Mouse (Mus musculus) kidney, postnatal 25 days (tissue): ENCODE measurements around the gene Trmt13.
A peak's percentile ranks its signal among the peaks of the same experiment; 100 is the strongest.

Experiments
- DNase-seq, 2 experiments: peaks; one replicate each; pipeline ENCODE4 v3.0.0; 2021; ENCODE audit warnings: mixed read lengths in 2 of 2

The Trmt13 gene

DNA sequence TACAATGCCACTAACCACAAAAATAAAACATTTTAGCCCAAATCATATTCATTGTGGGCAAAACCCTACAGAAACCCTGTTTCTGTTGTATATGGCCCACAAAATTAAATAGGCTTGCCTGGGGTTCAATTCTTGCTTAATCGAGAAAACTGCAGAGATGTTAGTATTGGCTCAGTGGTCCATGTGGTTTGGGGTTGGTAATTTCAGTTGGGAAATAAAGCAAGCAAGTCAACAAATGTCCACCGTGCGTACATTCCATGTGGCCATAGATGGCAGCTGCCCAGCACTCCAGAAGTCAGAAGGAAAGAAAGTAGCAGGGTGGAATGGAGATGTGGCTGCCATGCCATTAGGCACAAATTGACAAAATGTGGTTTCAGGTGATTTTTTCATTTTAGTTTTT, 18.6 kb upstream of the Trmt13 start:
- DNase-seq, result no peak

DNA sequence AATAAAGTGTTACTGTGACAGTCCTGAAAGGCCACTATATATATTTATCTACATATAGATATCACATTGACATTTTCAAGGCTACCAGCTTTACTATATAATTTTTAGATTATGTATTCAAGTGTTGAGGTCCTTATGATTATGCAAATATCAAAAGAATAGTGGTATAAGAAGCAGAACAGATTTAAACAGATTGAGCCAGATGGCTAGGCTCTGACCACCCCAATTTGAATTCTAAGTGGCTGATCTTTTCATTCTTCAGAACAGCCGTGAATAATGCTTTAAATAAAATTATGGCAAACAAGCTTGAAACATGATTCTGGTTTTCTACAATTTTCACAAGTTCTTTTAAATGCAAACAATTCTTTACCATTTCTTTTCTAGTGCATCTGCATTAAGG, 17.1 kb upstream of the Trmt13 start:
- DNase-seq, result no peak

DNA sequence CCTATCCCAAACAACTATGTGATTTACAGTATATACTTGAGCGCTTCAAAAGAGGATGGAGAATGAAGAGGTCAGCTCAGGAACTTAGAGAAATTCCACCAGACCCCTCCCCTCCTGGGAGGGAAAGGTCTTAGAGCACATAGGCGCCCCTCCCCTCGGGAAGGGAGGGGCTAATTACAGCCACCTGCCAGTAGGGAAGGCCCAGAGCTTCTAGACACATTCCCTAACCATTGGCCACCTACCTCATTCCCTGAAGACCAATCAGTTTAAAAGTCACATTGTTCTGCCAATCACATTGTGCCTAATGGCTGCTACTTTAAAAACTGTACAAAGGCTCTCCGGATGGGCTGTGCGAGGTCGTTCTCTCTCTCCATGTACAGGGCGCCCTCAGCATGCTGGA, 8.3 kb upstream of the Trmt13 start:
- DNase-seq, result no peak

DNA sequence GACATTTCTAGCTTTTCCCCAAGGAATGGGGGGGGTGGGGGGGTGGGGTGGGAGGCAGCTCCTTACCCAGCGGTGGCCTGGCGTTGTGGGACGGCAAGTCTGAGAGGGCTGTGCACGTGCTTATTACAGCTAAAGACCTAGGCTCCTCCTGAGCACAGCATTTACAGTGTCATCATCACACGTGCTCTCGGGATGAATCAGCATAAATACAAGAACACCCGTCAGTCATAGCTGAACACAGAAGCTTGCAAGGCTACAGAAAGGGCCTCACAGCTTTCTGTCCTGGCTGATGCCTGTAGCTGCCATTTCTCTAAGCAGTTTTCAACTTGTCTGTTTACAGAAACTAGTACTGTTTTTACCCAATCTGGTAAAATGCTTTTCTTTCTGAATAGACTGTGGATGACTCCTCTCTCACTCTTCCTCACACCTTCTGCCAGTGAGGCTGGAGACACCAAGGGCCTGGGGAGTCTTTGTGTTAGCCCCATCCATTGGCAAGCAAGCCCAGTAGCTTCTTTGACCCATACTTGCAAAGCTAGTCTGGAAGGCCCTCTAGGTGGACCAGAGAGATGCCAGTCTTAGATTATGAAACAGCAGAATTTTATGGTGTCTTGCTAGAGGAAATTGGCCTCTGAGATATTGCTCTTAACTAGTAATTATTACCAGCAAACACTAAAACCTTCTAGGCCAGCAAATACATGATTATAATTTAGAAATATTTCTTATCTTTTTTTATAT, 6.4 kb upstream of the Trmt13 start:
- DNase-seq, result no peak

DNA sequence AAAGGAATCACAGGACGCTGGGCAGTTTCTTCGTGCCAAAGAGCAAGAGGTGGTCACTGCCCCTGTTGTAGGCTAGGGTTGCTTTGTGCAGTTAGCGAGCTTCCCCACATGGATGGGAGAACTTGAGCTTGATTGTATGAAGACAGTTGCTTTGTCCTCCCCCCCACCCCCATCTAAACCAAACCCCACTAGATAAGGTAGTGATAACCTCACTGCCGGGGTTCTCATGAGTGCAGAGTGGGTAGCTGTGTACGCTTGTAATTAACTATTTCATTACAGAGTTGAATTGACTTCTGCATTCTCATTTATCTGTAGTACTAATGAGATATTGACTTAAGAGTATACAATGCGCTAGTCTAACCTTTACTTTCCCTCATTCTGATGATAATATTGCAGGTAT, 4.5 kb upstream of the Trmt13 start:
- DNase-seq, result no peak

DNA sequence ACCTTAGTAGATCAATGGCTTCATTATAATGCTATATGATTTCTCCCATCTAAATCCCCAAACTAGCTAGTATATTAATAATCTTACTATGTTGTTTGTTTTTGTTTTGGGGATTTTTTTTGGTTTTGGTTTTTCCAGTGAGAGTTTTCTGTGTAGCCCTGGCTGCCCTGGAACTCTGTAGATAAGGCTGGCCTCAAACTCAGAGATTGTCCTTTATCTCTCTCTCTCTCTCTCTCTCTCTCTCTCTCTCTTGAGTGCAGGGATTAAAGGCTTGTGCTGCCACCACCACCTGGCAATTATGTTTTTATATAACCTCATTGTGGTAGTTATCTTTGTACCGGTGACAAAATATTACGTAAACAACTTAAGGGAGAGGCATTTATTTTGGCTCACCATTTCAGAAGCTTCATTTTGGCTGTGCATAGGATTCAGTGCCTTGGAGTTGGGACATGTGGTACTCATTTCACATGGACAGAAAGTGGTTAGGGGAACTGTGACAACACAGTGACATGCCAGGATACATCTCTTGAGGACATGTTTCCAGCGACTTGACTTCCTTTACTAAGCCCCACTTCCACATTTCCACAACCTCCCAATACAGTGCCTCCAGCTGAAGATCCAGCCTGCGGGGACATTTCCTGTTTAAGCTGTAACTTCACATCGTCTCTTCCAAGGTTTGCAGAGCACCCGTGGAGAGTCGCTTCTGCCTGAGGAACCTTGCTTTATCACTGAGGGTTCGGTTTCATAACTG, 1.1 kb upstream of the Trmt13 start:
- DNase-seq, result no peak

DNA sequence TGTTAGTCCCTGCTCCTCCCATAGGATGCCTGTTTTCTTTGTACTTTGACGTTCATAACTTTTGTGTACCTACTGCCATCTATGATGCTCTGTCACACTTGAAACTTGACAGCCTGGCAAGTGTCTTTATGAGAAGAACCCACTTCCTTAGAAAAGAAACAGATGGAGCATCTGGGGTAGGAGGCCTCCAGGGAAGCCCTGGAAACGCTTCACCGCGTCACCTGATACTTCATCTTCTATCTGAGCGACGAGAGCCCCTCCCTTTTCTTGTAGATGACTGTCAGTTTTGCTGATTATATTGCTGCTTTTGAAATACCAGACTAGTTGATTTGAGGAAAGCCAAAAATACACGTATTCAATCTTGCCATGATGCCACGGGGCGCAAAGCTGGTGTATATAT, 9.8 kb downstream of the Trmt13 start:
- DNase-seq, result no peak

DNA sequence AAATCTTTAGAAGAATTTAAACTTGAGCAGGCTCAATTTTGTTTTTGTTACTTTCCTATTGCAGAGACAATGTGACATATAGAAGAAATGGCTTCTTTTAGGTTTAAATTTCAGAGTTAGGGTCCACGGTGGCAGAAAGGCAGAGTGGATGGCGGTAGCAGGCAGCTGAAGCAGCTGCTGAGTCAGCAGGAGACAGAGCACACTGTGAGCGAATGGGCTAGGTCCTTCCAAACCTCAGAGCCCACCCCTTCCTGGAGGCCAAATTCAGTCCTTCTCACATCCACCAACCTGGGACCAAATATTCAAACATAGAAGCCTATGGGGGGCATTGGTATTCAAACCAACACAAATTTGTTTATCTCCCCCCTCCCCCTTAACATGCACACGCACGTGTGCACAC, 12.6 kb downstream of the Trmt13 start:
- no peak for DNase-seq

DNA sequence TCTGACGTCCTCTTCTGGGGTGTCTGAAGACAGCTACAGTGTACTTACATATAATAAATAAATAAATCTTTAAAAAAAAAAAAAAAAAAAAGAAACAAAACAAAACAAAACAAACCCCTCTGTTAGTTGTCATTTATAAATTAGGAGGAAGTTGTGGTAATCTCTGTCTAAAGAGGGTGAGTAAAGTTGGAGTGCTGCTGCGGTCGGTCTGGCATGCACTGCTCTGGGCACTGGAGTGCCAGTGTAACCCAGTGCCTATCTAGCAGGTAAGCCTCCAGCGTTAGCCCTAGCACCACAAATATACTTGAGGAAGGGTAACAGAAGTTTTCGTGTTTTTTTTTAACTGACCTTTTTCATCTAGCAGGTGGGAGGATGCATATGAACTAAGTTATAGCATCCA, 13.4 kb downstream of the Trmt13 start:
- DNase-seq, result no peak

DNA sequence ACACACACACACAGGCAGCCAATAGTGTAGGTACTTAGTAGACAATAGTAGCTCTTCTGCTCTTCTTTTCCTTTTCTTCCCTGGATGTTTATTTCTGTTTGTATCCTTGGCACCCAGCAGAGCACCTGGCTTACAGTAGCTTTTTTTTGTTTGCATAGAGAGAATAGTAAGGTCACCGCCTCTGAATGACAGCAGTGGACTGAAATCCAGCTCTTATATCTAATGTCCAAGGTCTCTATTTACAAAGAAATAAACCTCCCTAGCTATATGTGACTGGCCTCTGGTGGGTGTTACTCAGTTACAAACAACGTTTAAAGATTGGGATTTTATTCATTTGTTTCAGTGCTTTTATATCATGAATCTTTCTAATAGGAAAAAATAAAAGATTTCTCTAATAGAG, 14.7 kb downstream of the Trmt13 start:
- no peak for DNase-seq

DNA sequence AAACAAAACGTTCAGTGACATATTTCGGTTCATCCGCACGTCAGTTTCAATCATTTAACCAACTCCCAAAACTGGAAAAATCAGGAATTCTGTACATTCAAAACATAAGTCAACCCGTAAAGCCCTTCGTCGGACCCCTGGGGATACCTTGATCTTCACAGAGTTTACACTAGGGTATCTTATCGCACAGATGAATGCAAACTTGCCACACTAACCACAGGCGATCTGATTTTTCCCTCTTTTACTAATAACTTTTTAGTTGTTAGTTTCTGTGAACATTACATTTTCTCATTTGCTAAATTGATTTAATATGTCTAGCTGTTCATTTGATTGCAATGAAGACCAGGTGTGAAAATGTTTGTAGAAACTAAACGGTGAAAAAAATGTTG, 18.8 kb downstream of the Trmt13 start:
- DNase-seq, result no peak

DNA sequence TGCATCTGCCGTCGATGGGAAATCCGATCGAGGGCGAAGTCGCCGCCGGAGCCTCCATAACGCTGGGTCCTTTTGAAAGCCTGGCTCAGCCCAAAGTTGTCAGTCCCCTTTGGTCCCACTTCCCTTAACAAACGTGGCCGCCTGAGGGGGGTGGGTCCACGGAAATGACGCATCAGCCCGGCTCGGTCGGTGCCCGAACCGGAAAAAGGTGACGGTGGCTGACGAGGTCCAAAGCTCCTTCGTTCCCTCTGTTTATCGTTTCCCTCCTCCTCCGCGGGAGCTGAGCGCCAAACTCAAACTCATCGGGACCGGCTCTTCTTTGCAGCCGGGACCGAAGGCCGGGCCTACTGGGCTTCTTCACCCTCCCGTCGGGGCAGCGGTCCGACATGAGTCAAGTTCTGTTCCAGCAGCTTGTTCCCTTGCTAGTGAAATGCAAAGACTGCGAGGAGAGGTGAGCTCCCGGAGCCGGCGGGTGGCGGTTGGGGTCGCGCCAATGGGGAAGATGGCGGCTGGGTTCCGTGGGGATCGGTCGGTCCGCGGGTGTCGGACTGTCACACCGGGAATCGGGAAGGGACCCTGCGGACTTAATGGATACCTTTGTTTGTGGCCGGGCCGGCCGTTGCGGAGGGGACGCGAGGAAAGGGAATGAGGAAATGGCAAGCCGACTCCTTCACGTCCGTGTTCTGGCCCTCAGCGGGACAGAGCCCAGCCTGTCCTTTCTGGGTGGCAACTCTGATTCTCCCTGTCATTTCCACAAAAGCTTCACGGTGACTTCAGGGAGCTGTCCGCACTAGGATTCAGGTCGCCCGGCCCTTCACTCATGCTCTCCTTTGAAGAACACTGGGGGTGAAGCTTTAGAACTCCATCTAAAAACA, 19.4 kb downstream of the Trmt13 start, which contains the start of gene Sass6:
Sass6 (plus strand) TSS at position 255 of the 875 bp plus-strand sequence.
- peak; percentile 99 to 100 for DNase-seq

DNA sequence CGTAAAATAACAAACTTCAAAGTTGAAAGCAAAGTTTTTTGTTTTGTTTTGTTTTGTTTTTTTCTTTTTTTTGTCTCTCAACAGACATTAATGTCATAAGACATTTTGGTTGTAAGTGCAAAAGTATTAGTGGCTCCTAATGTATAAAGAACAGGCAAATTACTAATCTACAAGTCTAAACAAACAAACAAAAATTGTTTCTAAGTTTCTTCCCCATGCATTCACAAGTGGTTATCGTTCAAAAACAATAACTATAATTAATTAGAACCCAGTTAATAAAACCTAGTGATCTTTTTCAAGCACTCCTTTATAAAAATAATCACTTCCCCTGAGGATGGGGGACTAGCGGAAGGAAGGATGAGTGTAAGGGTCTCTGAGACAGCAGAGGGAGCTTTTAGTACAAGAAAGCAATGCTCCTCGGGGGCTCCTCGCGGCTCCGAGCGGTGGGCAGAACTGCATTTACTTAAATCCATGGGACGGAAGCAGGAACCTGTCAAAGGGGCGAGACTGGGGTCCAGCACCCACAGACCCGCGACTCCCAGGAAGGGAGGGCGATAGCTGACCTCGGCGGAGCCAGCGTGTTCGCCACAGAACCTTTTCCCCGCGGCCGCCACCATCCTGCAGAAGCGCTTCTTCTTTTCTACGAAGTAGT, 20.2 kb downstream of the Trmt13 start:
- no peak for DNase-seq

DNA sequence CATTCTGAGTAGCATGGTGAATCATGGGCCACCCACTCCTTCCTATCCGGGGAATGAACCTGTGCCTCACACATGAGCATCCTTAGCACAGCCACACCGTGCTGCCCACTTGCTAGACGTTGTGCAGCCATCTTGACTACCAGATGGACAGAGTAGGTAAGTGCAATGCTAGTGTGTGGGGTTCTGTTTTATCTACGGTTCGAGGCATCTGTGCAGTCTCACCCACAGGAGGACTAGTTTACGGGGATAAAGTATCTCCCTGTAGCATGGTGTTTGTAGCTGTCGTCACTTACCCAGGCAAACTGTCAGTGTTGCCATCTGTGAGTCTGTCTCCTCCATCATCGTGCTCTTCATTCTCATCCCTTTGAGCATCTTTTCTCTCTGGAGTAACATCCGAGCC, 32.2 kb downstream of the Trmt13 start:
- no peak for DNase-seq

DNA sequence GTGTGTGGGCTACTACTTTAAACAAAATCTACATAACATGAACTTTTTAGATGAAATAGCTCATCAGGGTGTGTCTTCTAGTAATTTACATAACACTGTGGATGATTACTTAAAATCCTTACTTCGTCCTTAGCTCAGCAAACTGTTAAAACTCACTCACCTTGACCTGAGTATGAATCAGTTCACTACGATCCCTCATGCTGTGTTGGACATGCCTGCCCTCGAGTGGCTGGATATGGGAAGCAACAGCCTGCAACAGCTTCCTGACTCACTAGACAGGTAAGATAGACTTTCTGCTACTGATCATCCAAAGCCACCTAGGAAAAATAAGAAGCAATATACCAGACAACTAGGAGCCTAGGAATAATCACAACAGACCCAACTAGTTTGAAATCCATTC, 37.1 kb downstream of the Trmt13 start:
- peak in 1 of 2 experiments; percentile 19 for DNase-seq

DNA sequence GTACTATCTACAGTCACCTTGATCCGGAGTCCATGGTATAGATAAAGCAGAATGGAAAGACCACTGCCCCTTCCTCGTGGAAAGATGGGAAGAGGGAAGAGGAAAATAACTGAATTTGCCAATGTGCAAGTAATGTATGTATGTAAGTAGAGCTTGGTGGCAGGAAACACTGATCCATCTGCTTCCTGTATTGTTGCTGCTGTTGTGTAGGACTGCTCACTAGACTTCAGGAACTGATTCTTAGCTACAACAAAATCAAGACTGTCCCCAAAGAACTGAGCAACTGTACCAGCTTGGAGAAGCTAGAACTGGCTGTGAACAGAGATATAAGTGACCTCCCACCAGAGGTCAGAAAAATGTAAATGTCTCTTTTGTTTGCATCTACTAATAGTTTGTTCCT, 43.8 kb downstream of the Trmt13 start:
- no peak for DNase-seq

DNA sequence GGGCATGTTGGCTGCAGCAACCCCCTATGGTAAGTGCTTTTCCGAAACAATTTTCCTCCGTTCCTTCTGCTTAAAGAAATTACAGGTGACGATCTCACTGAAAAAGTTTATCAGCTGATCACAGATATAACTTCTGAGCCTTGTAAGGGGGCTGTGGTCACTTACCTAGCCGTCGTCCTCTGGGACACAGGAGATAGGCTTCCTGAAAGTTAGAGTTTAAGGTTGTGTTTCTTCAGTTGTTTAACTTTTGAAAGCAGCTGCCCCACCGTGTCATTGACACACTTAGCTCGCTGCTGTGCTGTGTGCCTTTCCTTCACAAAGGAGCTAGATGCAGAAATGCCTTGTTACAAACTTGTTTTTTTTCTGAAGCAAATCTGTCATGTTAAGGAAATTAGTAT, 51.3 kb downstream of the Trmt13 start:
- DNase-seq, result no peak

DNA sequence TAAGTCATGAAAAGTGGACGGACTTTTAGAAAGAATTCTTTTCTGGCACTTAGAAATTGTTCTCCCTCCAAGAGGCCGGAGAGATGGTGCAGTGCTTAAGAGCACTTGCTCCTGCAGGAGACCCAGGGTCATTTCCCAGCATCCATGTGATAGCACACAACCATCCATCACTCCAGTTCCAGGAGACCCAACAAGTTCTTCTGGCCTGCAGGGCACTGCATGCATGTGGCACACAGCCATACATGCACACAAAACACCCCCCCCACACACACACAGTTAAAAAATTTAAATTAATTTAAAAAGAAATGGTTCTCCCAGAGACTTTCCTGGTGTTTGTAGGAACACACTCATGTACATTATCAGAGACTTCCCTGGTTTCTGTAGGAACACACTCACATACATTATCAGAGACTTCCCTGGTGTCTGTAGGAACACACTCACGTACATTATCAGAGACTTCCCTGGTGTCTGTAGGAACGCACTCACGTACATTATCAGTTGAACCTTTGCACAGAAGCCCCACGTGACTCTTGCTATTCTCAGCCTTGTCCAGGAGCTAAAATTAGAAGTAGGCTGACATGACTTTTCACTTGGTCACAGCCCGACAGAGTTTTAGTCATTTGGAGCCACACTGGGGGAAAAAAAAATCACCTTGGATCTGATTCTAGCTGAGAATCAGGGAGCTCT, 51.8 kb downstream of the Trmt13 start, which contains the start of gene Lrrc39:
Lrrc39 (plus strand) TSS at position 566 of the 687 bp plus-strand sequence.
- DNase-seq, result no peak

DNA sequence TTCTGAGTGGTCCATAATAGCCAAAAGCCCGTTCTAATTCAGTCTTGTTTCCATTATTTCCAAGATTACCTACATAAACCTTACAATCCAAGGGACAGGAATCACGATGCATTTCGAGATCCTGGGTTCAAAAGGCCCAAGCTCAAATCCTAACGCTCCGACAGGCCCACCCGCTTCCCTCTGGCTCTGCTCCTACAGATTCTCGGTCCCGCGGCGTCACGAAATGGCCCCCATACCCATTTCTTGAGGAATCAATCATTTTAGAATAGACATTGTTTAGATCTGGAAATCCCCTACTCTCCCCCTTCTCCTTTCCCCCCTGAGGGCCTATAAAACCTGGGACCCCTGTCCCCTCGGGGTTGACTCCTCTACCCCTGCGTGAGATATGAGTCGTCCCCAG, 53.1 kb downstream of the Trmt13 start:
- peak in 1 of 2 experiments; percentile 15 for DNase-seq

DNA sequence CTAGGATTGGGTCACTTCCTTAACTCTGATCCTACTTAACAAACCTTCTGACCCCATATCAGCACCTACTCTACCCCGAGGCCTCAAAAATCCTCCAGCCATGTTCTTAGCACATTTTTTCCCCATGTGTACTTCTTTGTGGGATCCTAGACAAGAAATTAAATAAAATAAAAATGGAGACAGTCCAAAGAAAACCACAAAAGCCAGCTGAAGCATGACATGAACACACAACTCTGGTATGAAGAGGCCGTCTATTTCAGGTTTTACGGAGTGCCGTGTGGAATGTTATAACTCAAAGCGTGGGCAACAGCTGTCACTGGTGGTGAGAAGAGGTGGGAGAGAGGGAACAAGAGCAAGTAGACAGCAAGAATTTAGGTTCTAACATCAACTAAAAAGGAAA, 63.0 kb downstream of the Trmt13 start:
- DNase-seq, result no peak

DNA sequence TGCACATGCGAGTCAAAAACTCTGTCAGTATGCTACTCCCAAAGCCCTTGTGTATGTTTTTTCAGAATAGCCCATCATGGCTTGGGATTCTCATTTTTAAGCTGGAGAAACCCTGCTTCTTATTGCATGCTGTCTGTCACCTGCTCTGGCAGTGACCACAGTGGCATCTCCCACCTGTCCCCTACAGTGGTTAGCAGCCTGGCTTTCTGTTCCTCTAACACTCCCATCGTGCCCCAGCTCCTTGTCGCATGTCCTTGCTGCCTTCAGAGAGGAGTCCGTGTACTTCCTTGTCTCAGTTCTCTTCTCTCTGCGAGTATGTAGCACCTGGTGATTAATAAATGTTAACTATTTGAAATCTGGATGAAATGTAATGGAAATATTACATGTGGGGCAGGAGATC, 67.0 kb downstream of the Trmt13 start:
- DNase-seq, result no peak

DNA sequence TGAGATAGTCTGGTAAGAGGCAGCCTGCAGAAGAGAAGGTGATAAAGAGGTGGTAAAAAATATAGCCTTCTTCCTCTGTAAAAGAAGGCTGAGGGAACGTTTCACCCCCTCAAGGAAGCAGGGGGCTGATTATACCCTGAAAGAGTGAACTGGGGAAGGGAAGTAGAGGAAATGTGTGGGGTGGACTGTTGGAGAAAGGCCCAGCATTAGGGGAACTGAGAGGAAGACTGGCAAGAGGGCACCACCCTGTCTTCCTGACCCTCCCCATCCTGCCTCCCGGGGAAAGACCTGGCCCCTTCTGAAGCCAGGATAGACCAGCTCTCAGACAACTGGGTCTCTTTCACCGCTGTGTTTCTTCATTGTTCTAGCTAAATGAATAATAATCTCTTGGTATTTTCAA, 71.9 kb downstream of the Trmt13 start:
- no peak for DNase-seq
